Mouse (Mus musculus): ENCODE data around the gene Zfp239.

Gene Zfp239

DNA sequence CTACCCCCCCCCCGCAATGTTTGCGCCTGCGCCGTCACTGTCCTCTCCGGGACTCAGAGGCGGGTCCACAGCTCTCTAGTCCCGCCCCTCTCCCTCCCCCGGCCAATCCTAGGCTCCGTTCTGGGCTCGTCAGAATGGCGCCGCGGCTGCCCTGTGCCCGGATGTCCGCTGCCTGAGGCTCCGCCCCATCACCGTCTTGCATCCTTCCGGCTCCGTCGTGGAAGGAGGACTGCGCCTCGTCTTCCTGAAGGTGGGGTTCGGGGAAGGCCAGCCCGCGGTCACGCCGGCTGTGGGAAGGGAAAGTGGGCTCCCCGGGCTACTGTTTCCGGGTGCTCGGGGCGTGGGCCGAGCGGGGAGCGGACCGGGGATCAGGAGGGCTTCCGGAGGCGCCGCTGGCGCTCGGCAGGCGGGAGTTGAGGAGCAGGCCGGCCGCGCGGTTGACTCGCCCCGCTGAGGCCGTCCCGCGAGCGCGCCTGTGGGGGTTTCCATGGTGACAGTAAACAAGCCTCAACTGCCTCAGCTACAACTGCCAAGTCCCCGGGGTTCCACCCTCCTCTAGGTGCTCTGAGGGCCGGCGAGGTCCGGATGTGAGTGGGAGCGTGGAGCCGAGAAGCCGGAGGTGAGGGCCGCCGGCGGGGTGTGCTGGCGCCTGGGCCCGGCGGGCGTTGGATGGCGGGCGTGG is 44.8 kb downstream of the Zfp239 start:
- DNase-seq (ENCODE audit: low spot score in 2 of 2) = peak; percentile 98

DNA sequence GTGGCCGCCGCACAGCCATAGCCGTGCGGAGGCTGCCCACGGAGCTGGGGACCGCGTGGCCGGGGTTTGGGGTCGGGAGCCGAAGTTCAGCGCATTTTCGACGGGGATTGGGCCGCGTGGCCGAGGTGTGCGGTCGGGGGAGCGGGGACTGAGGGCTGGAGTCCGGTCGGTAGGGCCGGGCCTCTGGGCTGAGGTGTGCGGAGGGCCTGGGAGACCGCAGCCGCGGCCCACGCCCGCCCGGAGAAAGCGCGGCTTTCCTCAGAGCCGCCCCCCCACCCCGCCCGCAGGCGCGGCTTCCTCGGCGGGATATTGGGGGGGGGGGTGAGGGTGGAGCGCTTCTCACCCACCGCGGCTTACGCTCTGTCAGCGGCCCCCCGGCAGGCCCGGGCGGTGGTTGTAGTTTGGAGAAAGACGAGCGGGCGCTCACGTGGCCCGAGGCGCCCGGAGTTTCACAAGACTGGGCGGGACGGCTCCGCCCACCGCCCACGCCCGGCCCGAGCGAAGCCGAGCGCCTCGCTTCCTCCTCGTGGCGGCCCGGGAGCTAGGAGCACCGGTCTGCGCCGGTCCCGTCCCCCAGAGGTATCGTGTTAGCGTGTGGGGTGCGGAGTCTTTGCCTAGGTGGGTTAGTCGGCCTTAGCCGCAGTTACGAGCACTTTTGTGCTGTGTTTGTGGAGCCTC is 45.5 kb downstream of the Zfp239 start:
- peak; percentile 78 to 90 for DNase-seq (ENCODE audit: low spot score in 2 of 2)

GRCm38 (mm10) chr6:117907979-117908355 is 46.1 kb downstream of the Zfp239 start:
- DNase-seq (ENCODE audit: low spot score in 2 of 2) = no peak

- DNase-seq (ENCODE audit: low spot score in 2 of 2) = no peak
Measured at GRCm38 (mm10) chr6:117908424-117908900, 46.6 kb downstream of the Zfp239 start.

- DNase-seq (ENCODE audit: low spot score in 2 of 2) = no peak
Measured at GRCm38 (mm10) chr6:117910120-117910661, 48.3 kb downstream of the Zfp239 start.

DNA sequence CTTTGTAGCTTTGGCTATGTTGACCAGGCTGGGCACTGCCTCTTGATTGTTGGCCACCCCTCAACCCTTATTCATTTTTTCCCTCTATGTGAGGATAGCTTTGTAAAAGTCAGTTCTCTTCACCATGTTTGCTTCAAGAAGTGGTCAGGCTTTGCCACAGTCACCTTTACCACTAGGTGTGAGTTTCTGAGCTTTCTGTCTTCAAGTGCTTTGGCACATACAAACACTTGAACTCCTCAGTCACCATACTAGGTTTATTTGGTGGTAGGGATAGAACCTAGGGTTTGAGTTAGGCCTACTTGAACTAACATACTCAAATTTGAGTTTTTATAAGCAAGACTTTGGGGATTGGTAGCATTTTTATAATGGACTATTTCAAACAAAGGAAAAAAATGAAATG is 52.6 kb downstream of the Zfp239 start:
- peak in 1 of 2 experiments; percentile 34 for DNase-seq (ENCODE audit: low spot score in 2 of 2)

DNA sequence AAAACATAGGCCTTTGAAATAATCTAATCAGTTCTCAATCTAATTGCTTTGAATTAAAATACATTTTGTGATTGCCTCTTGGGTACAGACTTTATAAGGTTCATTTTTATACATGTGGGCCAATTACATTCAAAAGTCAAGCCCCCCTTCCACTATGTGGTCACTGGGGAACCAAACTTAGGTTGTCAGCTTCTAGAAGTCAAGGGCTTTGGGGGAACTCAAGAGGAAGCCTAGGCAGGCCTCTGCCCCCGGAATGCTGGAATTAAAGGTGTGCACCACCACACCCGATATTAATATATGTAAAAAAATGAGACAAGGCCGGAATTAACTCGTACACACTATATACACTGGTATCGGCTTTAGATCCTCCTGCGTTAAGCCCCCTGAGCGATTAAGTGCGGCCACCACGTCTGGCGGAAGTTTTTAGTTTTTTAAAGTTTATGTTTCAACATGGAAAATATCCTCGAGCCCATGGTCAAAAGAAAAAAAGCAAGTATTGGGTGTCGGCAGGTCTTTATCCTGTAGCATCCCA is 54.4 kb downstream of the Zfp239 start:
- no peak for DNase-seq (ENCODE audit: low spot score in 2 of 2)

GRCm38 (mm10) chr6:117916737-117917426 is 55.0 kb downstream of the Zfp239 start:
- DNase-seq (ENCODE audit: low spot score in 2 of 2) = peak; percentile 88 to 91

DNA sequence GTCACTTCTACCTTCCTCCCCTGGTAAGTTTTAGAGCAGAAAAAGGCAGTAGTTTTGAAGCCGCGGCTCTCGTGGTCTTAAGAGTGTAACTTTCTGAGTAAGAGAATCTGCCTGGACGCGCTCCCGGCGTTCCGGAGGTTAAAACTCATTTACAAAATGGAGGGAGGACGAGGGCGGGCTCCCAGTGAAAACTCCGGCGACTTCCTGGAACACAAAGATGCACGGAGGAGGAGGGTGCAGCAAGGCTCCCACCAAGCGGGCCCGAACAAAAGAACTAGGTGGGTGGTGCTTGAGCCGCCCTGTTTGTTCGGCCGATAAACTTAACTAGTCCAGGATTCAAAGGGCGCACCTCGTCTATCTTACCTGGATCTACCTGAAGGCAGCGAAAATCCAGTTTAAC is 55.7 kb downstream of the Zfp239 start:
- DNase-seq (ENCODE audit: low spot score in 2 of 2) = peak; percentile 62 to 66

- no peak for DNase-seq (ENCODE audit: low spot score in 2 of 2)
Measured at GRCm38 (mm10) chr6:117918043-117918442, 56.1 kb downstream of the Zfp239 start.

DNA sequence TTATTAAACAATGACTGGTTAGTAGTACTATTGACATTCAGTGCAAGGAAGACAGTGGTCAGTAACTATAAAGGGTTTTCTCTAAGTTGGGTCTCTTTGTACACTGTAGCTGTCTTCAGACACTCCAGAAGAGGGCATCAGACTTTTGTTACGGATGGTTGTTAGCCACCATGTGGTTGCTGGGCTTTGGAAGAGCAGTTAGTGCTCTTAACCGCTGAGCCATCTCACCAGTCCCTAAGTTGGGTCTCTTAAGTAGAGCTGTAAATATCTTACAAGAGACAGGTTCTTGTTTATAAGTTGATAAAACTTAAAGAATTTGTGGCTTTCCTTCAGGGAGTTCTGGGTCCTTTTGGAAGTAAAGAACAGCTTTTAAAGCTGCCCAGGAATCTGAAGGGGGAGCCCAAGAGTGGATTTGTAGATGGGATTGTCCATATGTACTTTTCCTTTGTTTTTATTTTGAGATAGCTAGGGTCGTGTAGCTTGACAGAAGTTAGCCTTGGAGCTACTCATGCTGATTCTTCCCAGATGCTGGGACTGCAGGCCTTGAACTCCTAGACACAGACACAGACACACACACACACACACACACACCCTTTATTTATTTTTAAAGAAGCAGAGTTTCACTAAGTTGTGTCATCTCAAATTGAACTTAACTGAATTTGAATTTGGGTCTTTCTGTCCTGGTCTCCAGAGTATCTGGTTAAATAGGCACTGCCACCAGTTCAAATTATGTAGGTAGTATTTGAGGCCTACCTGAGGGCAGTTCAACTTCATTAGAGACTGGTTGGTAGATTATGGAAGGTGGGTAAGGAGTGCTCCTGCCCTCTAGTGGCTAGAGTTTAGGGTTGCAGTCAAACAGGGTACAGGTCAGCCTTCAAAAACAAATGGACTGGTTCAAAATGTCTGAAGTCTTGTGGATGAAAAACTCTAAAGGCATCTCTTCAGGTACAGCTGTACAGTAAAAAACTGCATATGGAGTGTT is 59.0 kb downstream of the Zfp239 start:
- DNase-seq (ENCODE audit: low spot score in 2 of 2) = peak; percentile 63 to 70

DNA sequence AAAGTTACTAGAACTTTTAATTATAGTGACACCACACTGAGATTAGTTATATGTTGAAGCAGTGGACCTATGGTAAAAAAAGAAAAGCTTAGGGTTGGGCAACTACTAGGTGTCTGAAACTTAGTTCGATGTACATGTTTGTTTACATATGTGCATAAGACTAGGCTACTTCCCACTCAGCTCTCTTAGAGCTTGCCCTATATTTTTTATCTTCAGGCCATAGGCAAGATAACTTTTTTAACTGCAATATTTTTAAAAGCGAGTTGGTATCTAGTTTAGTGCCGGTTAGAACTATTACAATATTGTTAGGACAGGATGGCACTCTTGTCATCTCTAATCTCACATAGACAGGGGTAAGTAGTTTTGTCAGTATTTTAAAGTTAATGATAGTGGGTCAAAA is 60.1 kb downstream of the Zfp239 start:
- DNase-seq (ENCODE audit: low spot score in 2 of 2) = no peak
